Mouse (Mus musculus): Measurements from ENCODE around the gene Faap100. TPM values are rescaled to one million over a fixed set of nuclear protein-coding genes. Genes with fewer than 3 reads are reported as not detected.

Faap100 gene
- total RNA-seq, 2 experiments from 2014 or later, result 5.9 to 10.5 TPM

GRCm38 (mm10) chr11:120337447-120337846 lies 41.1 kb downstream of the Faap100 start:
- ATAC-seq (ENCODE audit: poor library complexity, severe bottlenecking), result no peak

DNA sequence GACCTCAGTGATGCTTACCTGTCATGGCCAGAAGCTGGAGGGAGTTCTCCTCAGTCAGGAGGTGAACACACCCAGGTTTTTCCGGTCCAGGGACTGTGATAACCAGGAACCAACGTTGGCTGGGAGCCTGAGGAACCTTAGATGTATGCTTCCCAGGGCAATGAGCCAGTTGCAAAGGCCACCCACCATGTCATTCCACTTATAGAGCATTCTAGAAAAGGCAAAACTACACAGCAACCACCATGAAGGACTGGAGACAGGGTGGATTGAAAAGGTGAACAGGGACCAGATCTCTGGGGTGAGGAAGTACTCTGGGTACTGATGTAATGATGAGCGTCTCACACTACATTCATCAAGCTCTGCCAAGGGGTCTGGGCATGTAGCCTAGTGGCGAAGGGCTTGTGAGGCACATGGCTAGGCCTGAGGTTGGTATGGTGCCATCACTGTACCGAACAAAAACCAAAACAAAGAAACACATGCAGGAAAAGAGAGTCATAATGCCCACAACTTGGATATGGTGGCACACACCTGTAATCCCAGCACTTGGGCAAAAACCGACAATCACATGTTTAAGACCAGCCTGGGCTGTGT lies 43.0 kb downstream of the Faap100 start:
- no peak for ATAC-seq (ENCODE audit: poor library complexity, severe bottlenecking)

DNA sequence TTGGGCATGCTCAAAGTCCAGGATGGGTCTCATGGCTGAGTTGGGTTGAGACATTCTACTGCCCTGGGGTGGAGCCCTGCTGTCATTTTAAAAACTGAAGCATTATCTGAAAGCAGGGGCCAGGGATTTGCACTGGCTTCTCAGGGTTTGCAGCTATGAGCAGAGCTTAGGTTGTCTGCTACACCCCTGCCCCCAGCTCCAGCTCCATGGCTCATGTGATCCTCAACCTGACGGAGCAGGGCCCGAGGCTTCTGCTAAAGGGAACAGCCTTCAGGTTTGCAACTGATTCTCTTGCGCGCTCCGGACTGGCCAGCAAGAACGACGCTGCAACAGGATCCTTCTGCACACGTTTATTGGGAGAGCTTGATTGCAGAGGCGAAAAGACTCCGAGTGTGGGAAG lies 58.4 kb downstream of the Faap100 start:
- ATAC-seq (ENCODE audit: poor library complexity, severe bottlenecking), result no peak

DNA sequence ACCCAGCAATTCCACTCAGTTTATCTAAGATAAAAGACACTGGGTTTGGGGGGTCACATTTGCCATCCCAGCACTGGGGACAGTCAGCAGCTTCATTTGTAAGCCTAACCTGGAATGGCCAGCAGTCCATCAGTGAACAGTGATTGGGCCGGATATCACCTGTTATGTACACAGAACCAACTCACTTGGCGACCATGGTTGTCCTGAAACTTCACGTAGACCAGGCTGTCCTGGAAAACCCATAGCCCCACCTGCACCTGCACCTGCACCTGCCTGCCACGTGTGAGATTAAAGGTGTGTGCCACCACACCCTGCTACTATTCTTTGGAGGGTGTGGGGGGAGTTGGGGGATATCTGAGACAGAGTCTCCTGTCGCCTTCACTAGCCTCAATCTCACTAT lies 59.3 kb downstream of the Faap100 start:
- no peak for ATAC-seq (ENCODE audit: poor library complexity, severe bottlenecking)

Other genes starting within 250 kb of the Faap100 start
- gene Slc38a10, start 227.4 kb downstream of the Faap100 start, total RNA-seq (2015), result 23.4 and 27.7 TPM in 2 replicates
- gene Slc38a10, start 227.4 kb downstream of the Faap100 start, total RNA-seq (2017), result 31.9 and 32.6 TPM in 2 replicates
- 3.1 and 4.4 TPM in 2 replicates for gene Bahcc1, start 145.8 kb downstream of the Faap100 start, total RNA-seq (2015)
- gene Bahcc1, start 145.8 kb downstream of the Faap100 start, total RNA-seq (2017), result 1.3 and 1.7 TPM in 2 replicates
- gene Actg1, start 30.2 kb downstream of the Faap100 start, total RNA-seq (2015), result 4,212 and 4,544 TPM in 2 replicates
- 2,305 and 2,430 TPM in 2 replicates for gene Actg1, start 30.2 kb downstream of the Faap100 start, total RNA-seq (2017)
- gene Fscn2, start 17.2 kb downstream of the Faap100 start, total RNA-seq (2015), result not detected in 2 replicates
- not detected in 2 replicates for gene Fscn2, start 17.2 kb downstream of the Faap100 start, total RNA-seq (2017)
- gene Nploc4, start 58.9 kb upstream of the Faap100 start, total RNA-seq (2015), result 27.5 and 33.6 TPM in 2 replicates
- 30.8 and 39.5 TPM in 2 replicates for gene Nploc4, start 58.9 kb upstream of the Faap100 start, total RNA-seq (2017)
- 0.16 TPM in 1 of 2 replicates, not detected in the other for gene Tspan10, start 63.9 kb upstream of the Faap100 start, total RNA-seq (2015)
- not detected in 2 replicates for gene Tspan10, start 63.9 kb upstream of the Faap100 start, total RNA-seq (2017)
- gene Pde6g, start 74.7 kb upstream of the Faap100 start, total RNA-seq (2015), result 1.1 TPM in 1 of 2 replicates, not detected in the other
- not detected in 2 replicates for gene Pde6g, start 74.7 kb upstream of the Faap100 start, total RNA-seq (2017)
- gene Oxld1, start 79.3 kb upstream of the Faap100 start, total RNA-seq (2015), result 6.2 and 7.7 TPM in 2 replicates
- 4.2 and 6.8 TPM in 2 replicates for gene Oxld1, start 79.3 kb upstream of the Faap100 start, total RNA-seq (2017)
- gene Ccdc137, start 79.4 kb upstream of the Faap100 start, total RNA-seq (2015), result 5.8 and 6.2 TPM in 2 replicates
- gene Ccdc137, start 79.4 kb upstream of the Faap100 start, total RNA-seq (2017), result 5.9 and 36.8 TPM in 2 replicates
- gene Arl16, start 88.8 kb upstream of the Faap100 start, total RNA-seq (2015), result 14.1 and 15.1 TPM in 2 replicates
- gene Arl16, start 88.8 kb upstream of the Faap100 start, total RNA-seq (2017), result 9.1 and 10.8 TPM in 2 replicates
- 34.3 and 35.6 TPM in 2 replicates for gene Mrpl12, start 105.8 kb upstream of the Faap100 start, total RNA-seq (2015)
- gene Mrpl12, start 105.8 kb upstream of the Faap100 start, total RNA-seq (2017), result 25.4 and 41.7 TPM in 2 replicates
- gene Slc25a10, start 113.1 kb upstream of the Faap100 start, total RNA-seq (2015), result 9.3 and 14.7 TPM in 2 replicates
- 12.8 and 17.2 TPM in 2 replicates for gene Slc25a10, start 113.1 kb upstream of the Faap100 start, total RNA-seq (2017)
- gene Gcgr, start 151.9 kb upstream of the Faap100 start, total RNA-seq (2015), result not detected in 2 replicates
- gene Gcgr, start 151.9 kb upstream of the Faap100 start, total RNA-seq (2017), result not detected in 2 replicates
- gene Mcrip1, start 171.0 kb upstream of the Faap100 start, total RNA-seq (2015), result 79.7 and 83.0 TPM in 2 replicates
- 18.3 and 30.5 TPM in 2 replicates for gene Mcrip1, start 171.0 kb upstream of the Faap100 start, total RNA-seq (2017)
- gene Ppp1r27, start 172.4 kb upstream of the Faap100 start, total RNA-seq (2015), result not detected in 2 replicates
- not detected in 2 replicates for gene Ppp1r27, start 172.4 kb upstream of the Faap100 start, total RNA-seq (2017)
- gene P4hb, start 194.5 kb upstream of the Faap100 start, total RNA-seq (2015), result 301 and 325 TPM in 2 replicates
- 587 and 590 TPM in 2 replicates for gene P4hb, start 194.5 kb upstream of the Faap100 start, total RNA-seq (2017)
- 506 and 521 TPM in 2 replicates for gene Arhgdia, start 202.9 kb upstream of the Faap100 start, total RNA-seq (2015)
- 226 and 275 TPM in 2 replicates for gene Arhgdia, start 202.9 kb upstream of the Faap100 start, total RNA-seq (2017)
- 143 and 149 TPM in 2 replicates for gene Alyref, start 219.6 kb upstream of the Faap100 start, total RNA-seq (2015)
- gene Alyref, start 219.6 kb upstream of the Faap100 start, total RNA-seq (2017), result 171 and 196 TPM in 2 replicates
- 79.9 and 90.6 TPM in 2 replicates for gene Anapc11, start 219.7 kb upstream of the Faap100 start, total RNA-seq (2015)
- gene Anapc11, start 219.7 kb upstream of the Faap100 start, total RNA-seq (2017), result 30.0 and 32.3 TPM in 2 replicates
- gene Npb, start 229.7 kb upstream of the Faap100 start, total RNA-seq (2015), result not detected in 2 replicates
- gene Npb, start 229.7 kb upstream of the Faap100 start, total RNA-seq (2017), result not detected in 2 replicates
- 11.8 and 13.3 TPM in 2 replicates for gene Pcyt2, start 239.2 kb upstream of the Faap100 start, total RNA-seq (2015)
- gene Pcyt2, start 239.2 kb upstream of the Faap100 start, total RNA-seq (2017), result 17.3 and 22.6 TPM in 2 replicates
- 51.4 and 53.6 TPM in 2 replicates for gene Sirt7, start 246.5 kb upstream of the Faap100 start, total RNA-seq (2015)
- gene Sirt7, start 246.5 kb upstream of the Faap100 start, total RNA-seq (2017), result 119 and 121 TPM in 2 replicates

All from megakaryocyte, adult 5-6 weeks (primary cell).